Mouse (Mus musculus) liver, adult 2 months (tissue): ENCODE measurements around the gene Strap. TPM values are rescaled to one million over a fixed set of nuclear protein-coding genes. Genes with fewer than 3 reads are reported as not detected.
A peak's percentile ranks its signal among the peaks of the same experiment; 100 is the strongest.

Experiments used
- DNase-seq: peaks from one replicate; pipeline ENCODE4 v3.0.0-alpha.2; 2011; ENCODE audit warnings: low read depth, low spot score; ENCODE audit errors: extremely low read depth
- H3K27ac ChIP-seq: fragments of 200-500 bp; replicated peaks from 2 replicates; pipeline ENCODE4 v1.5.1; 2012; ENCODE audit warnings: low read depth, mild to moderate bottlenecking, control low read depth, inconsistent platforms, low read length; ENCODE audit not compliant: insufficient read depth
- H3K27me3 ChIP-seq: fragments of 200-500 bp; 2 replicates; pipeline ENCODE4 v1.6.1; 2012; ENCODE audit warnings: mild to moderate bottlenecking, moderate library complexity, low read length, inconsistent platforms; ENCODE audit not compliant: control insufficient read depth, insufficient read depth
- H3K36me3 ChIP-seq: fragments of 200-500 bp; 2 replicates; pipeline ENCODE4 v1.6.1; 2012; ENCODE audit warnings: low read length, inconsistent platforms; ENCODE audit not compliant: control insufficient read depth, insufficient read depth
- H3K4me1 ChIP-seq: fragments of 200-500 bp; 2 replicates; pipeline ENCODE4 v1.6.1; 2011; ENCODE audit warnings: low read length; ENCODE audit not compliant: control insufficient read depth, insufficient read depth
- H3K4me3 ChIP-seq: fragments of 200-500 bp; 2 replicates; pipeline ENCODE4 v1.5.1; 2011; ENCODE audit warnings: low read depth, mild to moderate bottlenecking, control low read depth, low read length, moderate library complexity; ENCODE audit not compliant: insufficient read depth
- H3K79me2 ChIP-seq: fragments of 200-500 bp; 2 replicates; pipeline ENCODE4 v1.6.1; 2012; ENCODE audit warnings: inconsistent platforms, mild to moderate bottlenecking, low read length, moderate library complexity; ENCODE audit not compliant: control insufficient read depth, insufficient read depth
- H3K9ac ChIP-seq: fragments of 200-500 bp; 2 replicates; pipeline ENCODE4 v1.6.1; 2012; ENCODE audit warnings: low read depth, mild to moderate bottlenecking, control low read depth, inconsistent platforms, low read length
- CTCF ChIP-seq: fragments of 200-500 bp; IDR thresholded peaks from 2 replicates; pipeline ENCODE4 v1.5.1; 2011; ENCODE audit warnings: low read depth, low read length, control low read depth
- POLR2A ChIP-seq: fragments of 200-500 bp; IDR thresholded peaks from 2 replicates; pipeline ENCODE4 v1.6.1; 2011; ENCODE audit warnings: low read length, control low read depth; ENCODE audit not compliant: insufficient read depth; ENCODE audit errors: extremely low read depth
- WGBS: fragments of 180-500 bp; shearing (Covaris S2); methylation state at CpG from one replicate; pipeline ENCODE4 v1.1.7; 2018; 5-methylcytosine and 5-hydroxymethylcytosine counted together
- polyA plus RNA-seq: library from polyadenylated mRNA; depleted of rRNA; stranded (reverse); fragments of >200 nt; gene quantifications from 2 replicates; pipeline ENCODE4 v1.2.3, GENCODE M21; 2012
- total RNA-seq: library from RNA; depleted of rRNA; stranded (reverse); fragments of >200 nt; gene quantifications from 2 replicates; pipeline ENCODE4 v1.2.3, GENCODE M21; 2014

Strap gene
- total and polyA plus RNA-seq, 2 experiments: 26.8 to 47.1 TPM

GRCm38 (mm10) chr6:137760966-137761365 is 26.1 kb downstream of the Strap start:
- WGBS: 93% methylated on average over 15 of the region's 15 CpGs

GRCm38 (mm10) chr6:137764572-137765210 is 29.8 kb downstream of the Strap start:
- H3K36me3 ChIP-seq: 0 out of 2 replicates have a peak, but pooled peaks cover 2% of the 10 kb centered on the region
- 87% methylated on average over 3 of the region's 3 CpGs for WGBS
- no peak overlapping the region for H3K9ac ChIP-seq
- no peak overlapping the region for H3K27ac ChIP-seq
- no peak for DNase-seq
- peaks cover 38% of the 10 kb centered on the region for H3K79me2 ChIP-seq
- no peaks in the 10 kb centered on the region for H3K27me3 ChIP-seq
- peaks cover 2% of the 10 kb centered on the region; the same call in 1 of the 2 replicates for H3K4me1 ChIP-seq
- TF ChIP-seq CTCF (no peak), POLR2A (no peak)
- H3K4me3 ChIP-seq: no peak overlapping the region

More at GRCm38 (mm10) chr6:137760966-137761365, 26.1 kb downstream of the Strap start:
- Histone ChIP-seq H3K79me2 (peaks cover 39% of the 10 kb centered on the region), H3K27me3 (no peaks in the 10 kb centered on the region), H3K36me3 (0 out of 2 replicates have a peak, but pooled peaks cover 2% of the 10 kb centered on the region), H3K9ac (no peak overlapping the region), H3K4me3 (no peak overlapping the region), H3K27ac (no peak overlapping the region), H3K4me1 (peaks cover 15% of the 10 kb centered on the region)
- TF ChIP-seq POLR2A: no peak
- TF ChIP-seq CTCF: no peak
- DNase-seq: no peak

GRCm38 (mm10) chr6:137766177-137766576 is 31.3 kb downstream of the Strap start:
- Histone ChIP-seq H3K4me3 (no peak overlapping the region), H3K36me3 (no peaks in the 10 kb centered on the region), H3K27me3 (no peaks in the 10 kb centered on the region), H3K27ac (no peak overlapping the region), H3K79me2 (peaks cover 34% of the 10 kb centered on the region), H3K9ac (no peak overlapping the region), H3K4me1 (peaks cover 2% of the 10 kb centered on the region; the same call in 1 of the 2 replicates)
- TF ChIP-seq CTCF (no peak), POLR2A (no peak)
- DNase-seq: no peak

GRCm38 (mm10) chr6:137771621-137772250 is 36.9 kb downstream of the Strap start:
- Histone ChIP-seq H3K4me1 (peaks cover 2% of the 10 kb centered on the region; the same call in 1 of the 2 replicates), H3K27me3 (no peaks in the 10 kb centered on the region), H3K4me3 (no peak overlapping the region), H3K9ac (no peak overlapping the region), H3K79me2 (peaks cover 15% of the 10 kb centered on the region; the same call in 1 of the 2 replicates), H3K27ac (no peak overlapping the region), H3K36me3 (no peaks in the 10 kb centered on the region)
- TF ChIP-seq CTCF (no peak), POLR2A (no peak)
- 92% methylated on average over 3 of the region's 3 CpGs for WGBS
- DNase-seq: no peak

GRCm38 (mm10) chr6:137772918-137773636 is 38.2 kb downstream of the Strap start:
- H3K27ac ChIP-seq: no peak overlapping the region
- H3K36me3 ChIP-seq: no peaks in the 10 kb centered on the region
- H3K79me2 ChIP-seq: peaks cover 15% of the 10 kb centered on the region; the same call in 1 of the 2 replicates
- peak; percentile 74 for DNase-seq
- no peak overlapping the region for H3K4me3 ChIP-seq
- 56% methylated on average over 8 of the region's 8 CpGs for WGBS
- no peak for TF ChIP-seq CTCF
- peaks cover 2% of the 10 kb centered on the region; the same call in 1 of the 2 replicates for H3K4me1 ChIP-seq
- no peaks in the 10 kb centered on the region for H3K27me3 ChIP-seq
- no peak overlapping the region for H3K9ac ChIP-seq
